Mouse (Mus musculus) leukemia stem cell, adult 10-12 weeks (primary cell): ENCODE results near the gene Gga1. TPM values are rescaled to one million over a fixed set of nuclear protein-coding genes. Genes with fewer than 3 reads are reported as not detected.

ENCODE experiments used
- polyA plus RNA-seq: library from polyadenylated mRNA; stranded (reverse); fragments of >175 nt; gene quantifications from 2 replicates; pipeline ENCODE4 v1.2.3, GENCODE M21; 2012; ENCODE audit warnings: low replicate concordance

Gga1 gene
- polyA plus RNA-seq, result 196 and 266 TPM in 2 replicates

GRCm38 (mm10) chr15:78876991-78877809 is at the start of gene Gga1:
TSS of gene Gga1 (plus strand) at chr15:78877190.

GRCm38 (mm10) chr15:78842371-78843163 is 34.4 kb upstream of the Gga1 start, which contains the start of gene Cdc42ep1:
TSS of gene Cdc42ep1 (plus strand) at chr15:78842624.

GRCm38 (mm10) chr15:78855303-78855965 is 21.6 kb upstream of the Gga1 start, which contains the start of gene Lgals2:
TSS of gene Lgals2 (minus strand) at chr15:78855529.

DNA sequence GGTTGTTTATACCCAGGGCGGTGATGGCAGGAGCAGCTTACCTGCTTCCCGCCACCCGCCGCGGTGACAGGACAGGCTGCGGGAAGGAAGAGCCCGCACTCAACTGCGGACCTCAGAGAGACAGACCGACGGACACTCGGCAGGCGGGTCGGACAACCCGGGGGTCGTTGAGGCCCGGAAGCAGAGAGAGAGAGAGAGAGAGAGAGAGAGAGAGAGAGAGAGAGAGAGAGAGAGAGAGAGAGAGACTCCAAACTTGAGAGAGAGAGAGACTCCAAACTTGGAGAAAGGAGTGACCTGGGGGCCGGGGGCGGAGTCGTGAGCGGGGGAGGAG is 22.4 kb downstream of the Gga1 start, which contains the start of gene Gm49510:
TSS of gene Gm49510 (plus strand) at position 259 of the 331 bp plus-strand sequence.

GRCm38 (mm10) chr15:78899740-78900584 is 23.0 kb downstream of the Gga1 start, which contains the start of gene Sh3bp1:
TSS of gene Sh3bp1 (plus strand) at chr15:78899768.

GRCm38 (mm10) chr15:78913632-78914090 is 36.7 kb downstream of the Gga1 start, which contains the start of gene Pdxp:
TSS of gene Pdxp (plus strand) at chr15:78913919.

GRCm38 (mm10) chr15:78926021-78926919 is 49.3 kb downstream of the Gga1 start, which contains the start of gene Lgals1:
TSS of gene Lgals1 (plus strand) at chr15:78926725.

GRCm38 (mm10) chr15:78934784-78935320 is 57.9 kb downstream of the Gga1 start, which contains the start of gene Nol12:
TSS of gene Nol12 (plus strand) at chr15:78934933.

Other genes starting within 250 kb of the Gga1 start
- 0.48 TPM in 1 of 2 replicates, not detected in the other for gene Elfn2, start 158.4 kb upstream of the Gga1 start, polyA plus RNA-seq
- 20.2 and 32.5 TPM in 2 replicates for gene Mfng, start 103.7 kb upstream of the Gga1 start, polyA plus RNA-seq
- gene Card10, start 74.1 kb upstream of the Gga1 start, polyA plus RNA-seq, result 0.91 and 3.5 TPM in 2 replicates
- gene Cdc42ep1, start 34.6 kb upstream of the Gga1 start, polyA plus RNA-seq, result 1.2 and 3.8 TPM in 2 replicates
- not detected in 2 replicates for gene Lgals2, start 21.7 kb upstream of the Gga1 start, polyA plus RNA-seq
- 2.8 and 3.6 TPM in 2 replicates for gene Gm49510, start 22.5 kb downstream of the Gga1 start, polyA plus RNA-seq
- 524 and 1,002 TPM in 2 replicates for gene Sh3bp1, start 22.6 kb downstream of the Gga1 start, polyA plus RNA-seq
- gene Pdxp, start 36.7 kb downstream of the Gga1 start, polyA plus RNA-seq, result 8.9 and 14.7 TPM in 2 replicates
- gene Lgals1, start 49.5 kb downstream of the Gga1 start, polyA plus RNA-seq, result 15.8 and 51.1 TPM in 2 replicates
- gene Nol12, start 57.7 kb downstream of the Gga1 start, polyA plus RNA-seq, result 17.2 and 18.8 TPM in 2 replicates
- 91.0 and 129 TPM in 2 replicates for gene Triobp, start 70.5 kb downstream of the Gga1 start, polyA plus RNA-seq
- 32.8 and 70.9 TPM in 2 replicates for gene H1f0, start 151.3 kb downstream of the Gga1 start, polyA plus RNA-seq
- 0.38 and 1.2 TPM in 2 replicates for gene Galr3, start 164.7 kb downstream of the Gga1 start, polyA plus RNA-seq
- 41.1 and 171 TPM in 2 replicates for gene Ankrd54, start 185.7 kb downstream of the Gga1 start, polyA plus RNA-seq
- 8.7 and 44.6 TPM in 2 replicates for gene Eif3l, start 198.0 kb downstream of the Gga1 start, polyA plus RNA-seq
- 15.6 and 50.5 TPM in 2 replicates for gene Micall1, start 231.7 kb downstream of the Gga1 start, polyA plus RNA-seq